Mouse (Mus musculus) lung, embryonic 15.5 days (tissue): ENCODE measurements around the gene Fbxo5. TPM values are rescaled to one million over a fixed set of nuclear protein-coding genes. Genes with fewer than 3 reads are reported as not detected.

ENCODE experiments used
- ATAC-seq: fragments of 200-750 bp; cut with Nextera tagmentation; 2 replicates; pipeline ENCODE4 v1.8.0; 2017; ENCODE audit warnings: moderate number of reproducible peaks, borderline replicate concordance; ENCODE audit not compliant: low FRiP score, low TSS enrichment; ENCODE audit errors: extremely low read depth
- H3K27ac ChIP-seq: fragments of 300-500 bp; sonication (generic); 2 replicates; pipeline ENCODE4 v1.5.1; 2015; ENCODE audit warnings: moderate library complexity, mild to moderate bottlenecking, inconsistent platforms
- H3K27me3 ChIP-seq: fragments of 300-500 bp; sonication (generic); 2 replicates; pipeline ENCODE4 v1.6.1; 2015; ENCODE audit warnings: inconsistent platforms
- H3K36me3 ChIP-seq: fragments of 300-500 bp; sonication (generic); 2 replicates; pipeline ENCODE4 v1.6.1; 2015; ENCODE audit warnings: inconsistent platforms
- H3K4me1 ChIP-seq: fragments of 300-500 bp; sonication (generic); 2 replicates; pipeline ENCODE4 v1.6.1; 2015; ENCODE audit warnings: inconsistent platforms
- H3K4me2 ChIP-seq: fragments of 300-500 bp; sonication (generic); 2 replicates; pipeline ENCODE4 v1.6.1; 2015; ENCODE audit warnings: inconsistent platforms, mild to moderate bottlenecking, moderate library complexity
- H3K4me3 ChIP-seq: fragments of 300-500 bp; sonication (generic); 2 replicates; pipeline ENCODE4 v1.5.1; 2015; ENCODE audit warnings: mild to moderate bottlenecking, inconsistent platforms
- H3K9ac ChIP-seq: fragments of 300-500 bp; sonication (generic); 2 replicates; pipeline ENCODE4 v1.6.1; 2015; ENCODE audit warnings: inconsistent platforms
- H3K9me3 ChIP-seq: fragments of 300-500 bp; sonication (generic); 2 replicates; pipeline ENCODE4 v1.6.1; 2016; ENCODE audit warnings: inconsistent platforms
- WGBS: fragments of 180-500 bp; shearing (Covaris S2); methylation state at CpG from one replicate; pipeline ENCODE4 v1.1.7; 2015; 5-methylcytosine and 5-hydroxymethylcytosine counted together
- polyA plus RNA-seq: library from polyadenylated mRNA; unstranded; fragments of >200 nt; fragmentation: Nextera tagmentation; extraction: Ambion mirVana; gene quantifications from 2 replicates; pipeline ENCODE4 v1.2.1, GENCODE M21; 2015

The Fbxo5 gene
- 84.3 and 92.5 TPM in 2 replicates for polyA plus RNA-seq

GRCm38 (mm10) chr10:5805243-5805730, at the start of gene Fbxo5:
TSS of gene Fbxo5 (minus strand) at chr10:5805600.
- Histone ChIP-seq H3K36me3 (peaks cover 20% of the 10 kb centered on the region), H3K4me1 (peaks cover 26% of the 10 kb centered on the region), H3K27me3 (no peaks in the 10 kb centered on the region), H3K27ac (peak within 1 kb of the TSS; percentile 94), H3K9ac (peak within 1 kb of the TSS; percentile 67), H3K9me3 (no peaks in the 10 kb centered on the region), H3K4me3 (peak within 1 kb of the TSS; percentile 82), H3K4me2 (peak within 1 kb of the TSS; percentile 80)
- ATAC-seq, result peak; percentile 94
- under 1% methylated on average over 42 of the region's 42 CpGs for WGBS

GRCm38 (mm10) chr10:5853290-5853868, 48.0 kb upstream of the Fbxo5 start:
- WGBS, result 85% methylated on average over 8 of the region's 8 CpGs
- Histone ChIP-seq H3K36me3 (no peaks in the 10 kb centered on the region), H3K4me1 (no peaks in the 10 kb centered on the region), H3K4me2 (no peak overlapping the region), H3K27ac (no peak overlapping the region), H3K9me3 (no peaks in the 10 kb centered on the region), H3K27me3 (no peaks in the 10 kb centered on the region), H3K4me3 (no peak overlapping the region), H3K9ac (no peak overlapping the region)
- no peak for ATAC-seq

DNA sequence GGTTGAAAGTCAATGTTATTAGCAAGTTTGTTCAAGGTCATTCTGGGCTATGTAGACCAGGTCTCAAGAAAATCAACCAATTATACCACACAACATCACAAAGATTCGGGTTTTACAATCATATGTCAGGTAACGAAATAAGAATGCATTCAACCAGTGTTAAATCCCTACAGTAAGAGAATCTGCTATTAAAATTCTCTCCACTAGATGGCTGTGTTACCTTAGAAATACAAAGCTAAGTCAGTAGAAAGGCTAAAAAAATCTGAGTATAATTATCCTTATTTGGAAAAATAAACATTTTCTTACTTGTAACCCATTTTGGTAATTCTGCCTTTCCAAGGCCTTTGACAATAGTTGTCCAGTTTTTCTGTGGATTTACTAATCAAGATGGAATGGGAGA, 41.5 kb upstream of the Fbxo5 start:
- H3K36me3 ChIP-seq, result no peaks in the 10 kb centered on the region
- no peak overlapping the region for H3K4me2 ChIP-seq
- no peaks in the 10 kb centered on the region for H3K27me3 ChIP-seq
- H3K4me1 ChIP-seq, result no peaks in the 10 kb centered on the region
- 34% methylated on average over 2 of the region's 2 CpGs for WGBS
- H3K9ac ChIP-seq, result no peak overlapping the region
- no peak overlapping the region for H3K27ac ChIP-seq
- no peaks in the 10 kb centered on the region for H3K9me3 ChIP-seq
- no peak overlapping the region for H3K4me3 ChIP-seq
- no peak for ATAC-seq

GRCm38 (mm10) chr10:5841369-5841768, 36.0 kb upstream of the Fbxo5 start:
- H3K4me1 ChIP-seq, result no peaks in the 10 kb centered on the region
- 80% methylated on average over 4 of the region's 4 CpGs for WGBS
- no peaks in the 10 kb centered on the region for H3K9me3 ChIP-seq
- no peak overlapping the region for H3K9ac ChIP-seq
- H3K4me3 ChIP-seq, result no peak overlapping the region
- no peaks in the 10 kb centered on the region for H3K36me3 ChIP-seq
- H3K27me3 ChIP-seq, result no peaks in the 10 kb centered on the region
- no peak for ATAC-seq
- H3K27ac ChIP-seq, result no peak overlapping the region
- H3K4me2 ChIP-seq, result no peak overlapping the region

DNA sequence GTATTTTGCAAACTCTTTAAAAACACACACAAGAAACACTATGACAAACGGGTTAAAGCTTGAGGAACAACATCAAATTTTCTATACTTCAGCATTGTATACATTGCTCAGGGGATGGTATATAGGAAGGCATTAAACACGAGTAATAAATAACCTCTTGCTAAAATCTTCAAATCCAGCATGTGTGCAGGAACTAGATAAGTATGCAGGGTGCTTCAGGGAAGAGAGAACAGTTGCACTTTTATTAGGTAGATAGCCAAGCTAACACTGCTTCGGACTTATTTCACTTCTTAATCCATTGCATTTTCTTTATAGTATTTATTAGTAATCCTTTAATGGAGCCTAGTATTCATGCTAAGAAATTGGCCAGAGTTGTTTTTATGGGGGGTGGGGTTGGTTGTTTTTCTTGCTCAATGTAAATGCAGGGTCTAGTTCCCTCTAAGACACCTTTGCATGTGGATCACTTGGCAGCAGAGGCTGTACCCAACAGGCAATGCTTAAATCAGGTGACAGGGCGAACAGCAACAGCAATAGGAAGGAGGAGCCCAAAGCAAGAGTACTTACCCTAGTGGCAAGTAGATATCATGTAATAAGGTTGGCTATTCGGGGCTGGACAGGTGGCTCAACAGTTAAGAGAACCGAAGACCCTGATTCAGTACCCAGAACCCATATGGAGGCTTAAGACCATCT, 21.1 kb upstream of the Fbxo5 start:
- Histone ChIP-seq H3K36me3 (no peaks in the 10 kb centered on the region), H3K27me3 (no peaks in the 10 kb centered on the region), H3K4me3 (no peak overlapping the region), H3K4me2 (no peak overlapping the region), H3K4me1 (peaks cover 12% of the 10 kb centered on the region; the same call in 1 of the 2 replicates), H3K9me3 (no peaks in the 10 kb centered on the region), H3K9ac (no peak overlapping the region), H3K27ac (no peak overlapping the region)
- WGBS, result 60% methylated on average over 6 of the region's 6 CpGs
- no peak for ATAC-seq

- ATAC-seq, result no peak
- 0% methylated on average over 3 of the region's 3 CpGs for WGBS
- H3K9ac ChIP-seq, result peak overlapping the region; percentile 37; the same call in 1 of the 2 replicates
These were observed 19.4 kb upstream of the Fbxo5 start for GRCm38 (mm10) chr10:5824779-5825178.

DNA sequence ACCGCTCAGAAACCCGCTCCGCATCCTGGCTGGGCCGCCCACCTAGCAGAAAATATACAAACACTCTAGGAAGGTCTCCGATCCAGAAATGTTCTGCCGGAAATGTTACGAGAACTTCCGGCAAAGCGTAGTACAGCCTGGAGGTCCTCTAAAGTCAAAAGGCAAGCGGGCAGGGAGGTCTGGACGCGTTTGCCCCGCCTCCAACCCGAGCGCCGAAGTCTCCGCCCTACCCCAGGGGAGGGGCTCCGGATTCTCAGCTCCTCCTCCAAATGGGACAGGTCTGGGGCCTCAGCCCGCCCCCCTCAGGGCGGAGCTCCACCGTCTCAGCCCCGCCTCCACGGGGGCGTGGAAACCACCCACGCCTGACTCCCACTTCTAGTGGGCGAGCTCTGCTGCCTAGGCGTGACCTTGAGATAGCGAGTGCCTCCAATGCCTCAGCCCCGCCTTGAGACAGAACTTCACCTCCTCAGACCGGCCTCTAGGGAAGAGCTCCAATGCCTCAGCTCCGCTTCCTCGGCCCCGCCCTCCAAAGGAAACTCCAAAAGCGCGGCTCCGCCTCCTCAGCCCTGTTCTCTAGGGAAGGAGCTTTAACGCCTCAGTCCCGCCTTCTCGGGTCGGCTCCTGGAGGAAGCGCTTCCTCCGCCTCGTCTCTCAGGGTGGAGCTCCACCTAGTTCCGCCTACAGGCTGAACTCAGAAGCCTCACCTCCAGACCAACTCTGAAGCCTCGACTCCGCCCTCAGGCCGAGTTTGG, 18.5 kb upstream of the Fbxo5 start, which contains the start of gene Mtrf1l:
Gene Mtrf1l (minus strand): TSS at position 171 of the 752 bp plus-strand sequence.
- peak; percentile 95 for ATAC-seq
- Histone ChIP-seq H3K27ac (peak within 1 kb of the TSS; percentile 97), H3K4me2 (peak within 1 kb of the TSS; percentile 75), H3K36me3 (peaks cover 14% of the 10 kb centered on the region), H3K4me3 (peak within 1 kb of the TSS; percentile 94), H3K9me3 (no peaks in the 10 kb centered on the region), H3K9ac (peak within 1 kb of the TSS; percentile 88), H3K4me1 (peaks cover 13% of the 10 kb centered on the region; the same call in 1 of the 2 replicates), H3K27me3 (no peaks in the 10 kb centered on the region)
- WGBS, result 0% methylated on average over 47 of the region's 47 CpGs

More at GRCm38 (mm10) chr10:5824779-5825178, 19.4 kb upstream of the Fbxo5 start:
- Histone ChIP-seq H3K4me3 (peak overlapping the region; percentile 94), H3K4me1 (peaks cover 13% of the 10 kb centered on the region; the same call in 1 of the 2 replicates), H3K36me3 (peaks cover 5% of the 10 kb centered on the region), H3K4me2 (peak overlapping the region; percentile 75), H3K27ac (peak overlapping the region; percentile 97), H3K27me3 (no peaks in the 10 kb centered on the region), H3K9me3 (no peaks in the 10 kb centered on the region)

GRCm38 (mm10) chr10:5823291-5823739, 17.9 kb upstream of the Fbxo5 start:
- Histone ChIP-seq H3K4me2 (peak overlapping the region; percentile 75), H3K4me3 (peak overlapping the region; percentile 94), H3K9ac (peak overlapping the region; percentile 88), H3K27ac (peak overlapping the region; percentile 97), H3K27me3 (no peaks in the 10 kb centered on the region), H3K36me3 (peaks cover 20% of the 10 kb centered on the region), H3K9me3 (no peaks in the 10 kb centered on the region), H3K4me1 (peaks cover 13% of the 10 kb centered on the region; the same call in 1 of the 2 replicates)
- no peak for ATAC-seq
- WGBS, result under 1% methylated on average over 37 of the region's 37 CpGs

DNA sequence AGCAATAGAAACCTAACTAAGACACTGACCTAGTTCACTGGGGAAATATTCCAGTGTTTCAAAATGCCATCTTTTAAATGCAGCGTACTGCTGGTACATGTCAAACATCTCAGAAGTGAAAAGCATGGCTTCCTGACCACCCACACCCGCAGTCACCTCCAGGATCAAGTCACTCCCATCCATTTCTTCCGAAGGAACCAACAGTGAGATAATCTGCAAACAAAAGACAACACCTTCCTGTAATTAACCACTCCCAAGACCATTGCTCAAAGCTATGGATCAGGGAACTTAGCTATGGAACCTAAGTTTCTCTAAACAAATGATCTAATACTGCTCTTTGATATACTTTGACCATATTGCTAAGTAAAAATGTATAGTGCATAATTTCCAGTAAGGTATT, 13.4 kb upstream of the Fbxo5 start:
- Histone ChIP-seq H3K27ac (no peak overlapping the region), H3K4me1 (peaks cover 13% of the 10 kb centered on the region; the same call in 1 of the 2 replicates), H3K9ac (no peak overlapping the region), H3K4me3 (no peak overlapping the region), H3K4me2 (no peak overlapping the region), H3K36me3 (peaks cover 56% of the 10 kb centered on the region), H3K27me3 (no peaks in the 10 kb centered on the region), H3K9me3 (no peaks in the 10 kb centered on the region)
- 91% methylated on average over 3 of the region's 3 CpGs for WGBS
- ATAC-seq, result no peak

DNA sequence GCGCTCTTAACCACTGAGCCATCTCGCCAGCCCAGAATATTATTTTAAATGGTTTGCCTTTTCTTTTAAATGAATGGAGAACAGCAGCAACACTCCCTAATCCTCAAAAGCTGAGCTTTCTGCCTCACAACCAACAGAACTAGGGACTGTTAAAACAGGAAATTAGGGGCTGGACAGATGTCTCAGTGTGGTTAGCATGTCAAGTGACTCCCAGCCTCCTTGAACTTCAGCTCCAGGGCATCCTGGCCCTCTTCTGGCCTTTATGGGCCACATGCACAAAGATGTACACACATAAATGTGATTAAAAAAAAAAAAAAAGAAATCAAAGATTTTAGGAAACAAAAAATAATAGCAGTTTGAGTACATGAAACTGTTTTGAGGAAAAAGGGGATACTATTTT, 10.6 kb upstream of the Fbxo5 start:
- Histone ChIP-seq H3K27ac (no peak overlapping the region), H3K36me3 (peaks cover 80% of the 10 kb centered on the region)
- WGBS, result 98% methylated on average over 2 of the region's 2 CpGs

GRCm38 (mm10) chr10:5813724-5814123, 8.3 kb upstream of the Fbxo5 start:
- H3K36me3 ChIP-seq, result peaks cover 64% of the 10 kb centered on the region
- no peaks in the 10 kb centered on the region for H3K9me3 ChIP-seq
- no peak overlapping the region for H3K9ac ChIP-seq
- H3K27ac ChIP-seq, result no peak overlapping the region
- no peaks in the 10 kb centered on the region for H3K27me3 ChIP-seq
- WGBS, result 85% methylated on average over 11 of the region's 11 CpGs
- no peak for ATAC-seq
- no peak overlapping the region for H3K4me3 ChIP-seq
- no peak overlapping the region for H3K4me2 ChIP-seq
- H3K4me1 ChIP-seq, result no peaks in the 10 kb centered on the region

More for the DNA sequence above, 10.6 kb upstream of the Fbxo5 start:
- Histone ChIP-seq H3K4me2 (no peak overlapping the region), H3K4me1 (no peaks in the 10 kb centered on the region), H3K4me3 (no peak overlapping the region), H3K9ac (no peak overlapping the region), H3K9me3 (no peaks in the 10 kb centered on the region), H3K27me3 (no peaks in the 10 kb centered on the region)
- ATAC-seq, result no peak
